Mouse (Mus musculus) layer of hippocampus, adult 8-10 months (tissue): ENCODE measurements at regions not wholly inside any gene's neighbourhood (a gene's known extent, or its start where the extent isn't known, plus 50 kb on each side); places are given as distances from the start of the nearest gene placed in this dataset.

Source experiments
- DNase-seq, 2 experiments: peaks; one replicate each; pipeline ENCODE4 v3.0.0; 2022; ENCODE audit warnings: low spot score in 2 of 2

GRCm38 (mm10) chr1:151119566-151119965 is 62.8 kb upstream of the Gm47985 start:
- DNase-seq, result no peak

GRCm38 (mm10) chr1:151121686-151122085 is 60.7 kb upstream of the Gm47985 start:
- no peak for DNase-seq

GRCm38 (mm10) chr1:151123964-151124363 is 58.4 kb upstream of the Gm47985 start:
- no peak for DNase-seq

- DNase-seq, result no peak
Measured at GRCm38 (mm10) chr1:151125028-151125659, 57.2 kb upstream of the Gm47985 start.

GRCm38 (mm10) chr1:151125764-151126485 is 56.4 kb upstream of the Gm47985 start:
- DNase-seq, result no peak

GRCm38 (mm10) chr1:151126756-151127155 is 55.6 kb upstream of the Gm47985 start:
- no peak for DNase-seq

- DNase-seq, result no peak
Measured at GRCm38 (mm10) chr1:151128005-151128404, 54.3 kb upstream of the Gm47985 start.

- no peak for DNase-seq
Measured at GRCm38 (mm10) chr1:151128955-151129354, 53.4 kb upstream of the Gm47985 start.

GRCm38 (mm10) chr1:151130036-151130435 is 52.3 kb upstream of the Gm47985 start:
- no peak for DNase-seq

GRCm38 (mm10) chr1:151130845-151131626 is 51.3 kb upstream of the Gm47985 start:
- no peak for DNase-seq

GRCm38 (mm10) chr1:151131627-151132284 is 50.6 kb upstream of the Gm47985 start:
- no peak for DNase-seq
